Mouse (Mus musculus): ENCODE results near the gene Igsf8. TPM values are rescaled to one million over a fixed set of nuclear protein-coding genes. Genes with fewer than 3 reads are reported as not detected.

Igsf8 gene
- polyA plus RNA-seq, 1 experiment from 2014 or later = 69.7 TPM

DNA sequence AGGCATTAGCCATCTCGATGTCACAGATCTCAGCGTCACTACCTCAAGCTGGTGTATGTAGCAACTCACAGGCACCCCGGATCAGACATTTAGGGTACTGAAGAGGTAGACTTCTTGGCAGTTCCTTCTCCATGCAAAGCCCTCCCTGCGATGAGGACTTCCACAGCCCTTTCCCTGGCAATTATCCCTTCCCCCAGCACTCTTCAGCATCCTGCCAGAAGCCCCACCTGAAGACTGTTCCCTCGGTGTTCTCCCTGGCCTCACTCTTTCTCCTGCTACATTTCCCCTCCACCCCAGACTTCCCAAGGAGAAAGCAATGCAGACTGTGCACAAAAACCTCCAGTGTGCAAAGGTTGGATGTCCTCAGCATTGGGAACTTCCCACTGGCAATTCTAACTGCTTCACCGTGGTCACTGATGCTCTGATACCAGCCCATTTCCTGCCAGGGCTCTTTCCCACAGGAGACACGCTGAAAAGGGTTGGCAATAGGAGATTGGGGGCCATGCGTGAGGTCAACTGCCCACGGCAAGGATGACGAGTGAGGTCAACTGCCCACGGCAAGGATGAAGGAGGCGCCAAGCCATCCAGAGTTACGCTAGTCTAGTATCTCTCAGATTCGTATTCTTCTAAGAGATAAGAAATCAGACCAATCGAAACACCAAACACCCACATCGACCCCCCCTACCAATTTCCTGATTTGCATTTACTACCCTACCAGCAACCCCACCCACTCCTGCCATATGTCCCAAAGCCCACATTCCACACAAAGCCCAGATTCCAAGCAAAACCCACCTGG is 66.0 kb downstream of the Igsf8 start:
- Histone ChIP-seq H3K4me3 (ENCODE audit: low read length) (no peak overlapping the region), H3K36me3 (ENCODE audit: insufficient read depth, low read length) (no peaks in the 10 kb centered on the region), H3K9ac (replicated peaks; ENCODE audit: low read length) (no peak overlapping the region), H3K9me3 (ENCODE audit: low read length) (no peaks in the 10 kb centered on the region), H3K27me3 (ENCODE audit: insufficient read depth, low read length) (peaks cover 63% of the 10 kb centered on the region), H3K4me2 (replicated peaks; ENCODE audit: low read depth, low read length) (no peak overlapping the region), H3K4me1 (ENCODE audit: insufficient read depth, low read length) (0 out of 2 replicates have a peak, but pooled peaks cover 3% of the 10 kb centered on the region), H3K27ac (ENCODE audit: low read length) (no peak overlapping the region)
- no peak for ATAC-seq (ENCODE audit: low FRiP score, low TSS enrichment)
- WGBS = 73% methylated on average over 16 of the region's 16 CpGs

DNA sequence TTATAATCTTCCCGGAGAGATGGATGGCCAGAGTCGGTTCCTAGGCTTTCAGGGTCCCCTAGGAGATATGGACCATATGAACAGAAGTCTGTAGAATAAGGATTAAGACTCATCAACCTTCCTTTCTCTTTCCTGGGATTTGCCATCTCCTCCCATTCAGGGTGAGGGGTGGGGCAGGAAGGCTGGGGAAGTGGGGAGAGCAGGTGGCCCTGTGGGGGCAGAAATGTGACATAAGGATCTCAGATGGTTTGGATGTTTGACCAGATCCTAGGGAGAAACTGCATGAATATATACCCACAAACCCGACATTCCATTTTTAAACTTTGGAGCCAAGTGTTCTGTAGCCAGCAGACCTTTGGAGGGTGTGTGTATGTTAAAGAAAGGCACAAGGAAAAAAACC is 66.6 kb downstream of the Igsf8 start:
- H3K4me1 ChIP-seq (ENCODE audit: insufficient read depth, low read length) = 0 out of 2 replicates have a peak, but pooled peaks cover 3% of the 10 kb centered on the region
- H3K27me3 ChIP-seq (ENCODE audit: insufficient read depth, low read length) = peaks cover 63% of the 10 kb centered on the region
- H3K4me3 ChIP-seq (ENCODE audit: low read length) = no peak overlapping the region
- no peaks in the 10 kb centered on the region for H3K36me3 ChIP-seq (ENCODE audit: insufficient read depth, low read length)
- no peak overlapping the region for H3K27ac ChIP-seq (ENCODE audit: low read length)
- H3K4me2 ChIP-seq (replicated peaks; ENCODE audit: low read depth, low read length) = no peak overlapping the region
- H3K9ac ChIP-seq (replicated peaks; ENCODE audit: low read length) = no peak overlapping the region
- no peaks in the 10 kb centered on the region for H3K9me3 ChIP-seq (ENCODE audit: low read length)
- WGBS = 84% methylated on average over 3 of the region's 3 CpGs
- no peak for ATAC-seq (ENCODE audit: low FRiP score, low TSS enrichment)

DNA sequence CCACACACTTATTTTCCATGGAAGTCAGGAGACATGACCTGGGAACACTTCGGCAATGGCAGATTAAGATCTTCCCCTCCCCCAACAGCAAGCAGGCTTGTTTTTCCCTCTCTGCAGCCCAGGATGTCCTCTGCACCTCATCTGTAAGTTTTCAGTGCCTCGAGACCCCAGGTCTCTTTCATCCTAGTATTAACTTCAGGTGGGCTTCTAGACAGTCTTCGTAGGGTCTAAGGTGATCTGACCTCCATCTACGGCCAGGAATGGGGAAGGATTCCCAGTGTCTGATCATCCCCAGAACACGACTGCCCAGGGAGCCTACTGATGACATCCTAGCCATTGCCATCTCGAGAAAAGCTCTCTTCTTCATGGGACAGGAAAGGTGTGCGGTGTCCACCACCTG is 67.0 kb downstream of the Igsf8 start:
- Histone ChIP-seq H3K9ac (replicated peaks; ENCODE audit: low read length) (no peak overlapping the region), H3K4me2 (replicated peaks; ENCODE audit: low read depth, low read length) (no peak overlapping the region), H3K27ac (ENCODE audit: low read length) (no peak overlapping the region), H3K9me3 (ENCODE audit: low read length) (no peaks in the 10 kb centered on the region), H3K4me1 (ENCODE audit: insufficient read depth, low read length) (0 out of 2 replicates have a peak, but pooled peaks cover 3% of the 10 kb centered on the region), H3K4me3 (ENCODE audit: low read length) (no peak overlapping the region), H3K36me3 (ENCODE audit: insufficient read depth, low read length) (no peaks in the 10 kb centered on the region), H3K27me3 (ENCODE audit: insufficient read depth, low read length) (peaks cover 63% of the 10 kb centered on the region)
- ATAC-seq (ENCODE audit: low FRiP score, low TSS enrichment) = no peak
- WGBS = 72% methylated on average over 7 of the region's 7 CpGs

DNA sequence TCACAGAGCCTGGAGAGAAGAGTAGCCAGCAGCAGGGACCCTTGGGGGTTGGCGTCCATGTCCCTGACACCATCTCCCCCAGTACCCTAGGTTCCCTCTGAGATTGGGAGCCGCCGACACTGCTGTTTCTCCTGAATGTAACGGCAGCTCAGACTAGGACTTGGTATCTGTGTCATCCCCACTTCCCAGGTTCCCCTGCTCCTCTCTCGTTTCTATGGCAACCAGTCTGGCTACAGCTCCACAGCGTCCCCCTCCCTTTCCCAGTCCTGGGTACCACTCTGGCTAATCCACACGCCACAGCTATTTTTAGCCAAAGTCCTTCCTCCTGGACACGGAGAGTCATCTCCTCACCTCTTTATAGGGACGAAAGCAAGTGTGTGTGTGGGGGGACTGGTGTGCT is 67.7 kb downstream of the Igsf8 start, which contains the start of gene Kcnj9:
Gene Kcnj9 (minus strand): TSS at position 188 of the 400 bp plus-strand sequence.
- Histone ChIP-seq H3K4me3 (ENCODE audit: low read length) (no peak within 1 kb of the TSS), H3K36me3 (ENCODE audit: insufficient read depth, low read length) (no peaks in the 10 kb centered on the region), H3K27me3 (ENCODE audit: insufficient read depth, low read length) (peaks cover 63% of the 10 kb centered on the region), H3K4me1 (ENCODE audit: insufficient read depth, low read length) (0 out of 2 replicates have a peak, but pooled peaks cover 3% of the 10 kb centered on the region), H3K9ac (replicated peaks; ENCODE audit: low read length) (no peak within 1 kb of the TSS), H3K27ac (ENCODE audit: low read length) (no peak within 1 kb of the TSS), H3K4me2 (replicated peaks; ENCODE audit: low read depth, low read length) (no peak within 1 kb of the TSS), H3K9me3 (ENCODE audit: low read length) (no peaks in the 10 kb centered on the region)
- WGBS = 30% methylated on average over 9 of the region's 9 CpGs
- ATAC-seq (ENCODE audit: low FRiP score, low TSS enrichment) = no peak

DNA sequence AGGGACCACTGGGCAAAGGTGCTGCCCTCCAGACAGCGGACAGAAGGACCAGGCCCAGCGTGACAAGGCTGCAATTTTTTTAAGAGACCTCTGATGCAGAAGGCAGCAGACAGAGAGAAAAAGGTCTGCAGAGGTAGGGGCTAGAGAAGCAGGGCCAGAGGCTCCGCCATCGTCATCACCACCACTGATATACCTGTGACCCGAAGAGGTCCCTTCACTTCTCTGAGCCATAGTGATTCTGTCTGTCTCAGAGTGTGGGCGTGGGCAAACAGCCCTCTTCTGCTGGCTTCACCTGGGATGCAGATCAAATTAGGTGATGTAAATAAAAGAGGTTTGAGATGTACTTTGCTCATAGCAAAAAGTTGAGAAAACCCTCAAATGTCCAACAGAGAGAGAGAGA is 68.2 kb downstream of the Igsf8 start:
- H3K9me3 ChIP-seq (ENCODE audit: low read length) = no peaks in the 10 kb centered on the region
- H3K4me1 ChIP-seq (ENCODE audit: insufficient read depth, low read length) = 0 out of 2 replicates have a peak, but pooled peaks cover 3% of the 10 kb centered on the region
- no peak for ATAC-seq (ENCODE audit: low FRiP score, low TSS enrichment)
- H3K27me3 ChIP-seq (ENCODE audit: insufficient read depth, low read length) = peaks cover 63% of the 10 kb centered on the region
- 74% methylated on average over 6 of the region's 6 CpGs for WGBS
- H3K4me2 ChIP-seq (replicated peaks; ENCODE audit: low read depth, low read length) = no peak overlapping the region
- H3K9ac ChIP-seq (replicated peaks; ENCODE audit: low read length) = no peak overlapping the region
- H3K27ac ChIP-seq (ENCODE audit: low read length) = no peak overlapping the region
- H3K36me3 ChIP-seq (ENCODE audit: insufficient read depth, low read length) = no peaks in the 10 kb centered on the region
- no peak overlapping the region for H3K4me3 ChIP-seq (ENCODE audit: low read length)

DNA sequence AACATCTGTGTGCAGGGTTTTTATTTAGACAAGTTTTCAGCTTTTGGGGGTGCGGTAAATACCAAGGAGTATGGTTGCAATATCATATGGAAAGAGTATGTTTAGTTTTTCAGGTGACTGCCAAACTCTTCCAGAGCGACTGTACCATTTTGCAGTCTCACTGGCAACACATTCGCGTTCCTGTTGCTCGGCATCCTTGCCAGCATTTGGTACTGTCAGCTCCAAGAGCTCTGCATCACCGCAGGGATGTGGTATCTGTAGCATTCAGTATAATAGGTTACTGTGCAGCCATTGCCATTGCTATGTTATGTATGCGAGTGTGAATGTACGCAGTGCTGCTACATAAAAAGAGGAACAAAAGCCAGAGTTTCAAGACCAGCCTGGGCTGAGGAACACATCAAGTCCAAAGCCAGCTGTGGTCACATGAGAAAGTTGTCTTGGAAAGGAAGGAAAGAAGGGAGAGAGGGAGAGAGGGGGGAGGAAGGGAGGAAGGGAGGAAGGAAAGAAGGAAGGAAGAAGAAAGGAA is 70.0 kb downstream of the Igsf8 start:
- Histone ChIP-seq H3K36me3 (ENCODE audit: insufficient read depth, low read length) (no peaks in the 10 kb centered on the region), H3K4me3 (ENCODE audit: low read length) (no peak overlapping the region), H3K4me1 (ENCODE audit: insufficient read depth, low read length) (no peaks in the 10 kb centered on the region), H3K27ac (ENCODE audit: low read length) (no peak overlapping the region), H3K9ac (replicated peaks; ENCODE audit: low read length) (no peak overlapping the region), H3K9me3 (ENCODE audit: low read length) (no peaks in the 10 kb centered on the region), H3K4me2 (replicated peaks; ENCODE audit: low read depth, low read length) (no peak overlapping the region), H3K27me3 (ENCODE audit: insufficient read depth, low read length) (peaks cover 47% of the 10 kb centered on the region)
- ATAC-seq (ENCODE audit: low FRiP score, low TSS enrichment) = no peak
- WGBS = 79% methylated on average over 8 of the region's 8 CpGs

DNA sequence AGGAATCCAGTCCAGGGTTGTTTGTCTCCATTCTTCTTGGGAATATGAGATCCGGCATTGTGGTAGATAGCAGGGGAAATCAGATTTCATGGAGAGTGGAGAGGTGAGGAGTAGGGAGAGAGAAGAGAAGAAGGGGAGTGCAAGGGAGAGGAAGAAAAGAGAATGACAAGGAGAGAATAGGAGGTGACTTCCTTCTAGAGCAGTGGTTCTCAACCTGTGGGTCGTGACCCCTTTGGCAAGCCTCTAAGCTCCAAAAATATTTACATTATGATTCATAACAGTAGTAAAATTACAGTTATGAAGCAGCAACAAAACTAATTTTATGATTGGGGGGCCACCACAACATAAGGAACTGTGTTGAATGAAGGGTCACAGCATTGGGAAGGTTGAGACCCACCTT is 71.5 kb downstream of the Igsf8 start:
- ATAC-seq (ENCODE audit: low FRiP score, low TSS enrichment) = no peak
- Histone ChIP-seq H3K27me3 (ENCODE audit: insufficient read depth, low read length) (peaks cover 35% of the 10 kb centered on the region), H3K9ac (replicated peaks; ENCODE audit: low read length) (no peak overlapping the region), H3K9me3 (ENCODE audit: low read length) (no peaks in the 10 kb centered on the region), H3K27ac (ENCODE audit: low read length) (no peak overlapping the region), H3K4me1 (ENCODE audit: insufficient read depth, low read length) (no peaks in the 10 kb centered on the region), H3K36me3 (ENCODE audit: insufficient read depth, low read length) (no peaks in the 10 kb centered on the region), H3K4me3 (ENCODE audit: low read length) (no peak overlapping the region), H3K4me2 (replicated peaks; ENCODE audit: low read depth, low read length) (no peak overlapping the region)
- WGBS = 70% methylated on average over 2 of the region's 2 CpGs

DNA sequence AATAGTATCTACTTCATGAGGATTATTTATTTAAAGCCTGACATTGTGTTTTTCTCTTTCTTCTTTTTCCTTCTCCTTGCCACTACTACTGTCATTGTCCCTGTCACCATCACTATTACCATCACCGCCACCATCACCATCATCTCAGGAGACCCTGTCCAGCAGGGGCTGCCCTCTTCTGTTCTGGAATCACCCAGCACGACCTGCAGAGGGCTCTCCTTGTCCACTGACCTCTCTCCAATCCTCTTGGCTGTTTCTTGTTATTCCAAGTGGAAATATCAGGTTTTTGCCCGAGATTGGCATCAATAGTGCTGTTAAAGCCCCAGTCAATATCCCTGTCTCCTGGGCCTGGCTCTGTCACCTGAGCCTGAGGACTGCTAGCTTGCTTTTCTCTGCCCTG is 72.1 kb downstream of the Igsf8 start:
- Histone ChIP-seq H3K27me3 (ENCODE audit: insufficient read depth, low read length) (peaks cover 34% of the 10 kb centered on the region), H3K9ac (replicated peaks; ENCODE audit: low read length) (no peak overlapping the region), H3K4me2 (replicated peaks; ENCODE audit: low read depth, low read length) (no peak overlapping the region), H3K4me3 (ENCODE audit: low read length) (no peak overlapping the region), H3K36me3 (ENCODE audit: insufficient read depth, low read length) (no peaks in the 10 kb centered on the region), H3K4me1 (ENCODE audit: insufficient read depth, low read length) (no peaks in the 10 kb centered on the region), H3K27ac (ENCODE audit: low read length) (no peak overlapping the region), H3K9me3 (ENCODE audit: low read length) (no peaks in the 10 kb centered on the region)
- no peak for ATAC-seq (ENCODE audit: low FRiP score, low TSS enrichment)
- 18% methylated on average over 3 of the region's 3 CpGs for WGBS

DNA sequence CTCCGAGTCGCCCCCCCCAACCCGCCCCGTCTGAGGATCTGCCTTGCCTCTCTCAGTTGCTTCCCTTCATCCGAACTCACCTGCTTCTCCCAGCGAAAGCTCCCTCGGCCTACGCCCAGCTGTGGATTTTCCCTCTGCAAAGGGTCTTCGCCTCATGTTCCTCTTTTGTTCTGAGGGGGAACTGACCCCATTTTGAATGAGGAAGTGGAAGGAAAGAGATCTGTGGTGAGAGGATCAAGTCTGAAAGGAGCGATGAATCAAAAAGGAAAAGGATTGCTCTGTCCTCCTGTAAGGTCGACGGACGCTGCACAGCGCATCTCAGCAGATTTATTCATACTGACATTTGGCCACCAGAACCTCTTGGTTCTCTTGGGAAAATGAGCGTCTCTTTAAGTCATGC is 74.4 kb downstream of the Igsf8 start:
- H3K9ac ChIP-seq (replicated peaks; ENCODE audit: low read length) = no peak overlapping the region
- no peak overlapping the region for H3K4me3 ChIP-seq (ENCODE audit: low read length)
- ATAC-seq (ENCODE audit: low FRiP score, low TSS enrichment) = no peak
- no peaks in the 10 kb centered on the region for H3K9me3 ChIP-seq (ENCODE audit: low read length)
- no peak overlapping the region for H3K27ac ChIP-seq (ENCODE audit: low read length)
- H3K36me3 ChIP-seq (ENCODE audit: insufficient read depth, low read length) = no peaks in the 10 kb centered on the region
- peaks cover 28% of the 10 kb centered on the region for H3K27me3 ChIP-seq (ENCODE audit: insufficient read depth, low read length)
- peaks cover 6% of the 10 kb centered on the region; the same call in 1 of the 2 replicates for H3K4me1 ChIP-seq (ENCODE audit: insufficient read depth, low read length)
- 69% methylated on average over 15 of the region's 15 CpGs for WGBS
- no peak overlapping the region for H3K4me2 ChIP-seq (replicated peaks; ENCODE audit: low read depth, low read length)

Measured in kidney, embryonic 16.5 days (tissue).